Mouse (Mus musculus) hindbrain, embryonic 16.5 days (tissue): Measurements from ENCODE around the gene Sphkap. TPM values are rescaled to one million over a fixed set of nuclear protein-coding genes. Genes with fewer than 3 reads are reported as not detected.
A peak's percentile ranks its signal among the peaks of the same experiment; 100 is the strongest.

Source experiments
- ATAC-seq: fragments of 200-750 bp; cut with Nextera tagmentation; 2 replicates; pipeline ENCODE4 v1.8.0; 2017; ENCODE audit warnings: moderate TSS enrichment, moderate library complexity
- H3K27ac ChIP-seq: fragments of 300-500 bp; sonication (generic); 2 replicates; pipeline ENCODE4 v1.5.1; 2014; ENCODE audit warnings: low read depth, mild to moderate bottlenecking, control low read depth, low read length, moderate library complexity
- H3K27me3 ChIP-seq: fragments of 300-500 bp; sonication (generic); replicated peaks from 2 replicates; pipeline ENCODE4 v1.6.1; 2014; ENCODE audit warnings: low read length; ENCODE audit not compliant: control insufficient read depth, insufficient read depth
- H3K36me3 ChIP-seq: fragments of 300-500 bp; sonication (generic); 2 replicates; pipeline ENCODE4 v1.6.1; 2014; ENCODE audit warnings: mild to moderate bottlenecking, low read length, moderate library complexity, mixed read lengths; ENCODE audit not compliant: control insufficient read depth, insufficient read depth
- H3K4me1 ChIP-seq: fragments of 300-500 bp; sonication (generic); 2 replicates; pipeline ENCODE4 v1.6.1; 2014; ENCODE audit warnings: low read depth, low read length; ENCODE audit not compliant: control insufficient read depth, insufficient read depth
- H3K4me2 ChIP-seq: fragments of 300-500 bp; sonication (generic); 2 replicates; pipeline ENCODE4 v1.6.1; 2014; ENCODE audit warnings: mild to moderate bottlenecking, low read length, control low read depth, moderate library complexity
- H3K4me3 ChIP-seq: fragments of 300-500 bp; sonication (generic); 2 replicates; pipeline ENCODE4 v1.5.1; 2014; ENCODE audit warnings: mild to moderate bottlenecking, low read length, control low read depth, moderate library complexity
- H3K9ac ChIP-seq: fragments of 300-500 bp; sonication (generic); 2 replicates; pipeline ENCODE4 v1.6.1; 2014; ENCODE audit warnings: low read depth, mild to moderate bottlenecking, control low read depth, low read length, moderate library complexity
- H3K9me3 ChIP-seq: fragments of 300-500 bp; sonication (generic); 2 replicates; pipeline ENCODE4 v1.6.1; 2014; ENCODE audit warnings: mild to moderate bottlenecking, low read length, moderate library complexity; ENCODE audit not compliant: control insufficient read depth
- WGBS: fragments of 180-500 bp; shearing (Covaris S2); extraction: QIAGEN DNeasy Blood & Tissue Kit; methylation state at CpG from one replicate; pipeline ENCODE4 v1.1.7; 2014; 5-methylcytosine and 5-hydroxymethylcytosine counted together
- polyA plus RNA-seq: library from polyadenylated mRNA; unstranded; fragments of >200 nt; fragmentation: Nextera tagmentation; extraction: Ambion mirVana; gene quantifications from 2 replicates; pipeline ENCODE4 v1.2.1, GENCODE M21; 2015

The Sphkap gene
- polyA plus RNA-seq: 21.8 and 22.1 TPM in 2 replicates

- Histone ChIP-seq H3K9ac (peak within 1 kb of the TSS; percentile 63), H3K36me3 (no peaks in the 10 kb centered on the region), H3K9me3 (no peaks in the 10 kb centered on the region), H3K4me2 (peak within 1 kb of the TSS; percentile 73), H3K27me3 (no peaks in the 10 kb centered on the region), H3K4me1 (peaks cover 3% of the 10 kb centered on the region; the same call in 1 of the 2 replicates), H3K27ac (peak within 1 kb of the TSS; percentile 10; the same call in 1 of the 2 replicates), H3K4me3 (peak within 1 kb of the TSS; percentile 48)
- 1% methylated on average over 15 of the region's 16 CpGs for WGBS
- ATAC-seq: peak; percentile 94
These were observed at the start of gene Sphkap for GRCm38 (mm10) chr1:83408021-83408464. Gene Sphkap, minus strand, starts transcription at chr1:83408200.

DNA sequence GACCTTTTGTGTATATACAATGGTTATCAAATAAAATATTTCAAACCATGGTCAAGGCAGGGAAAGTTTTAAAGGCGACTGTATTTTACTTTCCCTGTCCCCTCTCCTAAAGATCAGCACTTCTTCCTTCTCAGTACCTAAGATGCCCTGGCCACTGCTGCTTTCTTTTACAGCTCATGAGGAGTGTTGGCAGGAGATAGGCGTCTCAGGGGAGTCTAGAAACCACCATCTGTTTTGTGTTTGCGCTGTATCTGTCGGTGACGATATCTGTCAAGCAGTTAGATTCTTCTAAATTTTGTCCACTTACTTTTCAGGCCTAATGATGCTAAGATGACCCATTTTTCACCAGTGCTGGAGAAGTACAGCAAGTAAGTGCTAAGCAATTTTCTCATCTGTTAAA is 43.3 kb upstream of the Sphkap start:
- H3K9ac ChIP-seq: no peak overlapping the region
- no peak overlapping the region for H3K4me2 ChIP-seq
- H3K4me1 ChIP-seq: no peaks in the 10 kb centered on the region
- no peaks in the 10 kb centered on the region for H3K9me3 ChIP-seq
- H3K27me3 ChIP-seq: no peaks in the 10 kb centered on the region
- no peaks in the 10 kb centered on the region for H3K36me3 ChIP-seq
- no peak overlapping the region for H3K27ac ChIP-seq
- no peak overlapping the region for H3K4me3 ChIP-seq
- 60% methylated on average over 5 of the region's 5 CpGs for WGBS
- peak; percentile 56; the same call in 1 of the 2 replicates for ATAC-seq

- ATAC-seq: no peak
- no peaks in the 10 kb centered on the region for H3K9me3 ChIP-seq
- H3K9ac ChIP-seq: no peak overlapping the region
- WGBS: 96% methylated on average over 2 of the region's 2 CpGs
- H3K4me1 ChIP-seq: no peaks in the 10 kb centered on the region
- no peaks in the 10 kb centered on the region for H3K27me3 ChIP-seq
- H3K36me3 ChIP-seq: no peaks in the 10 kb centered on the region
- no peak overlapping the region for H3K4me3 ChIP-seq
- H3K27ac ChIP-seq: no peak overlapping the region
- no peak overlapping the region for H3K4me2 ChIP-seq
These were observed 32.4 kb upstream of the Sphkap start for GRCm38 (mm10) chr1:83440422-83440821.

GRCm38 (mm10) chr1:83433932-83434331 is 25.9 kb upstream of the Sphkap start:
- Histone ChIP-seq H3K9me3 (no peaks in the 10 kb centered on the region), H3K4me1 (no peaks in the 10 kb centered on the region; the same call in 1 of the 2 replicates), H3K27ac (no peak overlapping the region), H3K9ac (no peak overlapping the region), H3K27me3 (no peaks in the 10 kb centered on the region), H3K4me2 (no peak overlapping the region), H3K4me3 (no peak overlapping the region), H3K36me3 (no peaks in the 10 kb centered on the region)
- no peak for ATAC-seq
- WGBS: 95% methylated on average over 3 of the region's 3 CpGs

DNA sequence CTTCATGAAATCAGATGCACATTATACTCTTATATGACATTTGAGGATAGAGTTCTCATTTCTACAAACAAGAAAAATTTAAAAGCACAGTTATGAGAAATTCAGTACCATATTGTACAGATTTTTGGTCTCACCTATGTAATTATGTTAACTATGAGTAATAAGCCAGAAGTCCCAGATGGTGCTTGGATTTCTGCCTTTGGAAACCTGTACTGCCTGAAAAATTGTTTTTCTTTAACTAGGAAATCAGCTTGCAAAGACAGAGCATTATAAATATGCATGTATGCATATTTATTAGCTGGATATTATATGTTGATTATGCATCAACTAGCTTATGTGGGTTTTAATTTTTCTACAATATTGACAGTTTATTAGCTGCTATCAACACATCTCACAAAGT is 21.9 kb upstream of the Sphkap start:
- H3K9ac ChIP-seq: no peak overlapping the region
- no peak for ATAC-seq

DNA sequence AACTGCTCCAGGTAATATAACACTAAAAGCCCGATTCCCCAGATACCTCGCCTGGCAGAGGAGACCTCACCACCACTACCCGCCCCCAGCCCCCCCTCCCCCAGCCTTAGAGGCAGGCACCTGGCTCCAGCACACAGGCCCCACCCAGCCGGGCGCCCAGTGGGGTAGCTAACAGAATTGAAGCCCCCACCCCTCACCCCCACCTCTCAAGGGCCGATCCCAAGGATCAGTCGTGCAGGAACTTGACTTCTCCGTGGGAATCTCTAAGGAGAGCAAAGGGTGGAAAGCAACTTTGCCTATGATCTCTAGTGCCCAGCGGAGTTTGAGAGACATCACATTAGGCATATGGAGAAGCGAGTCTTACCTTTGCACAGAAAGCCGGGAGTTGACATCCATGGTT is 384 bp downstream of the Sphkap start:
- WGBS: 6% methylated on average over 11 of the region's 11 CpGs
- ATAC-seq: peak; percentile 67
- peak overlapping the region; percentile 63 for H3K9ac ChIP-seq
- H3K9me3 ChIP-seq: no peaks in the 10 kb centered on the region
- H3K4me1 ChIP-seq: peaks cover 3% of the 10 kb centered on the region; the same call in 1 of the 2 replicates
- no peaks in the 10 kb centered on the region for H3K27me3 ChIP-seq
- peak overlapping the region; percentile 73 for H3K4me2 ChIP-seq
- H3K27ac ChIP-seq: peak overlapping the region; percentile 10; the same call in 1 of the 2 replicates
- no peaks in the 10 kb centered on the region for H3K36me3 ChIP-seq
- H3K4me3 ChIP-seq: peak overlapping the region; percentile 48

More for the DNA sequence above, 21.9 kb upstream of the Sphkap start:
- no peaks in the 10 kb centered on the region; the same call in 1 of the 2 replicates for H3K4me1 ChIP-seq
- no peaks in the 10 kb centered on the region for H3K27me3 ChIP-seq
- no peaks in the 10 kb centered on the region for H3K9me3 ChIP-seq
- no peak overlapping the region for H3K4me3 ChIP-seq
- no peaks in the 10 kb centered on the region for H3K36me3 ChIP-seq
- no peak overlapping the region for H3K4me2 ChIP-seq
- no peak overlapping the region for H3K27ac ChIP-seq

- Histone ChIP-seq H3K27me3 (no peaks in the 10 kb centered on the region), H3K4me3 (peak overlapping the region; percentile 48), H3K36me3 (no peaks in the 10 kb centered on the region), H3K9me3 (no peaks in the 10 kb centered on the region), H3K9ac (peak overlapping the region; percentile 63), H3K27ac (no peak overlapping the region; the same call in 1 of the 2 replicates), H3K4me1 (peaks cover 3% of the 10 kb centered on the region; the same call in 1 of the 2 replicates), H3K4me2 (peak overlapping the region; percentile 73)
- 8% methylated on average over 8 of the region's 8 CpGs for WGBS
- ATAC-seq: peak; percentile 77
These were observed 984 bp downstream of the Sphkap start for GRCm38 (mm10) chr1:83406882-83407549.

DNA sequence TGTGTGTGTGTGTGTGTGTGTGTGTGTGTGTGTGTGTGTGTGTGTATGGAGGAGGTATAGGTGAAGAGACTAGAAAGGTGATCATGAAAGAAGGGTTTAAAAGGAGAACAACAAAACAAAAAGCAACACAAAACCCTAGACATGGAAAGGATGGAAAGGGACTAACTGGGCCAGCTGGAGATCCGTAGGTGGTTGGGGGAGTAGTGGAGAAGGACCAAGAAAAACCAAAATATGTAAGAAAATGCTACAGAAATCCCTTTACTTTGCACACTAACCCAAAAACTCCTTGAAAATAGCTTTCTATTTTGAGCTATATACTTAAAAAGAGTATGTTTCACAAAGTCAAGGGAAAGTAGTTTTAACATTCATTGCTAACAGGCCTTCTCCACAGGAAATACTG is 6.9 kb downstream of the Sphkap start:
- WGBS: 93% methylated on average over 1 of the region's 1 CpGs
- Histone ChIP-seq H3K27ac (no peak overlapping the region), H3K4me1 (no peaks in the 10 kb centered on the region), H3K9me3 (no peaks in the 10 kb centered on the region), H3K36me3 (no peaks in the 10 kb centered on the region), H3K4me3 (no peak overlapping the region), H3K27me3 (no peaks in the 10 kb centered on the region), H3K4me2 (no peak overlapping the region), H3K9ac (no peak overlapping the region)
- ATAC-seq: no peak

DNA sequence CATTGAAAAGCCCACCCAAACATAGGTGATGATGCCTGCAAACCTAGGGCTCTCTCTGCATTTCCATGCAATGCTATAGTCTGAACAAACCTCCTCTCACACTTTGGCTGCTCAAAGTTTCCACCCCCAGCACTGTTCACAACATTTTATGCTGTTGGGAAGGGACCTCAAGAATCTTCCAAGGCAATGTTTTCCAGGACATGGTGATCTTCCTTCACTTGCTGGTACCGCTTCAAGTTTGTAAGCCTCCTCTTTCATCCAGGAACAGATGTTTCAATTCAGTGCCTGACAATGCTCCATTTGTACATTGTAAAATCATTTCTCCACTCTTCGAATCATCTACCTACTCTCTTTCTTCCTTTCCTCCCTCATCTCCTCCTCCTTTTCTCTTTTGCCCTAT is 11.7 kb downstream of the Sphkap start:
- ATAC-seq: no peak
- H3K36me3 ChIP-seq: no peaks in the 10 kb centered on the region
- H3K27ac ChIP-seq: no peak overlapping the region
- H3K4me3 ChIP-seq: no peak overlapping the region
- H3K9ac ChIP-seq: no peak overlapping the region
- H3K4me2 ChIP-seq: no peak overlapping the region
- no peaks in the 10 kb centered on the region for H3K4me1 ChIP-seq
- WGBS: 92% methylated on average over 2 of the region's 2 CpGs
- H3K9me3 ChIP-seq: no peaks in the 10 kb centered on the region
- no peaks in the 10 kb centered on the region for H3K27me3 ChIP-seq
